Mouse (Mus musculus): Measurements from ENCODE around the gene Cebpzos. TPM values are rescaled to one million over a fixed set of nuclear protein-coding genes. Genes with fewer than 3 reads are reported as not detected.

The Cebpzos gene
- polyA plus RNA-seq, 1 experiment from 2014 or later, result 82.6 TPM

DNA sequence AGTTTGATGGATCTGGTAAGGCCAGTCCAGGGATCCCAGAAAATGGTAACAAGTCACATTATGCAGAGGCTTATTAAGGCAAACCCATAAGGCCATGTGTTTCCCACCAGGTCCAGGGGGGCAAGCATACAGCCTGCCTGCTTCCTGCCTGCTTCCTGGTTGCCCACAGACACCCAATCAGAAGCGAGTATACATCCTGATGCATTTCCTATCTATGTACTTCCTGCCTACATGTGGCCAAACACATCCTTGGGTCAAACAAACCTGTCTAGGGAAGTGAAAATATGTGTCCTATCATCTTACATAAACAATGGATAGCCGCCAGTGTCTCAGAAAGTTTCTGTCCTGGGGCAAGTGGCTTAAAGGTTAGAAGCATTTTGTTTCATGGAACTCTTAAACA is 13.1 kb upstream of the Cebpzos start:
- Histone ChIP-seq H3K4me1 (no peaks in the 10 kb centered on the region), H3K4me2 (no peak overlapping the region), H3K4me3 (no peak overlapping the region), H3K9me3 (no peaks in the 10 kb centered on the region), H3K27ac (no peak overlapping the region), H3K9ac (no peak overlapping the region), H3K36me3 (no peaks in the 10 kb centered on the region), H3K27me3 (no peaks in the 10 kb centered on the region)
- ATAC-seq (ENCODE audit: borderline replicate concordance, extremely low read depth, low FRiP score, low TSS enrichment), result no peak
- WGBS, result 39% methylated on average over 2 of the region's 2 CpGs

DNA sequence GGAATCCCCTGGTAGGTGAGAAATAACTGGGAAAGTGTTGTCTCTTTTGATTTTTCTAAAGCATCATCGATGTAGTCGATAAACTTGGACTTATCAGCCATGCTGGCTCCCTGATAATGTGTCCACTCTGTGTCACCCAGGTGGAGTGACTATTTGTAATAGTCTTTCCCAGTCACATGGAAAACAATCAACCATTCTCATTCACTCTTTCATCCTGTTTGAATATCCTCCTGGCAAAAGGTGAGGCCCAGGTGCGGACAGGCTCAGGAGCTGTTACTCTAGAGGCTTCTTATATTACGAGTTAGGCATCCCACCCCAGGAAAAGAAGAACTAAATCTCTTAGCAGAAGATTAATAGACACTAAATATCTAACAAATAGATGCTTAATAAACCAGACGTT is 9.4 kb upstream of the Cebpzos start, which contains the start of gene Sult6b1:
Gene Sult6b1 (minus strand): TSS at position 101 of the 400 bp plus-strand sequence.
- ATAC-seq (ENCODE audit: borderline replicate concordance, extremely low read depth, low FRiP score, low TSS enrichment), result no peak
- no peak within 1 kb of the TSS for H3K4me2 ChIP-seq
- H3K27ac ChIP-seq, result no peak within 1 kb of the TSS
- no peak within 1 kb of the TSS for H3K4me3 ChIP-seq
- no peak within 1 kb of the TSS for H3K9ac ChIP-seq
- WGBS, result 76% methylated on average over 5 of the region's 5 CpGs
- no peaks in the 10 kb centered on the region for H3K27me3 ChIP-seq
- H3K36me3 ChIP-seq, result no peaks in the 10 kb centered on the region
- no peaks in the 10 kb centered on the region for H3K4me1 ChIP-seq
- H3K9me3 ChIP-seq, result no peaks in the 10 kb centered on the region

DNA sequence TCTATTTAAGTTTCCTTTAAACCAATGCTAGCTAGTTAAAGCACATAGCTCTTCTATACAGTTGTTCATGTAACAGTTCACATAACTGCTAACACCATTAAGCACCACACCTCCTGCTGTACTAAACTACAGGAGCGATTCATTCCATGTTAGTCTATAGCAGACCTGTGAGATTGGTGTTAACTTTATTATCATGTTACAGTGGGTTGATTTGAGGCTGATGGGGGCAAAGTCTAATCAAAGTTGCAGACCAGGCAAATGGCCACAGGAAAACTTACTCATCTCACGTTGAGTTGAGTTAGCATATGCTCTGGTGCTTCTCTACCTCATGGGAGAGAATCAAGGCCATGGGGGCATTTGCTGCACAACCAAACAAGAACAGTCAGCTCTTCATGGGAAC is 6.9 kb upstream of the Cebpzos start:
- Histone ChIP-seq H3K4me3 (no peak overlapping the region), H3K36me3 (no peaks in the 10 kb centered on the region), H3K9me3 (no peaks in the 10 kb centered on the region), H3K4me2 (no peak overlapping the region), H3K27me3 (no peaks in the 10 kb centered on the region), H3K4me1 (no peaks in the 10 kb centered on the region), H3K27ac (no peak overlapping the region), H3K9ac (no peak overlapping the region)
- WGBS, result 86% methylated on average over 2 of the region's 2 CpGs
- no peak for ATAC-seq (ENCODE audit: borderline replicate concordance, extremely low read depth, low FRiP score, low TSS enrichment)

DNA sequence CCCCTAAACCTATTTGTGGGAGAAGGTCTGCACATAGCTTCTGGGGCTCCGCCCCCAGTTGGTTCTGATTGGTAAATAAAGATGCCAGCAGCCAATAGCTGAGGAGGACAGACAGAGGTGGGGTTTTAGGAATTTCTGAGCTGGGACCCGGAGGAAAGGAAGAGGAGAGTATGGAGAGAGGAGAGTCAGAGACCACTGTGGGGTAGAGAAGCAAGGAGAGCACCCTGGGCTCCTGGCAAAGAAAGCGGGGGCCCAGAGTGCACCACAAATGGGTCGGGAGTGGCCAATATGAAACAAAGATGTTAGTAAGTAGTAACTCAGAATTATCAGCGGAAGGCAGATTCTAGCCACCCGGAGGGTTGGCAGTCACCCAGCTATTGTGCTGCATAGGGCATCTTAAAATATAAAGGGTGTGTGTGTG is 3.4 kb upstream of the Cebpzos start:
- peak overlapping the region; percentile 27; the same call in 1 of the 2 replicates for H3K9ac ChIP-seq
- H3K27ac ChIP-seq, result peak overlapping the region; percentile 36; the same call in 1 of the 2 replicates
- 27% methylated on average over 6 of the region's 6 CpGs for WGBS

DNA sequence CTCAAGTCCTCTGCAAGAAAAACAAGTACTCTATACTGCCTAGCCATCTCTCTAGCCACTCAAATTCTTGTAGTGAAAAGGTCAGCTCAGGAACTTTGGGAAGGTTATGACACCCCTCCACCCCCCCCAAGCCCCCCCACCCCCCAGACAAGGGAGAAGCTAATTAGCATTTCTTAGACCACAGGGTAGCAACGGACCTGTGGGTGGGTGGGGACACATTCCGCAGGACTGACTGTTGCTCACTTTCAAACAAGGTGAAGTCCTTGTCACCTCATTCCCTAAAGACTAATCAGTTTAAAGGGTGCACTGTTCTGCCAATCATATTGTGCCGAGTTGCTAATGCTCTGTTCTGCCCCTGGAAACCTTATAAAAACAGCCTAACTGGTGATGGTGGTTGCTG is 2.4 kb upstream of the Cebpzos start:
- no peak for ATAC-seq (ENCODE audit: borderline replicate concordance, extremely low read depth, low FRiP score, low TSS enrichment)
- H3K36me3 ChIP-seq, result peaks cover 6% of the 10 kb centered on the region
- no peak overlapping the region for H3K4me3 ChIP-seq
- H3K4me2 ChIP-seq, result no peak overlapping the region
- no peak overlapping the region for H3K27ac ChIP-seq
- no peak overlapping the region for H3K9ac ChIP-seq
- WGBS, result 55% methylated on average over 3 of the region's 3 CpGs
- H3K9me3 ChIP-seq, result no peaks in the 10 kb centered on the region
- H3K27me3 ChIP-seq, result no peaks in the 10 kb centered on the region
- H3K4me1 ChIP-seq, result peaks cover 17% of the 10 kb centered on the region

More for the DNA sequence above, 3.4 kb upstream of the Cebpzos start:
- H3K27me3 ChIP-seq, result no peaks in the 10 kb centered on the region
- ATAC-seq (ENCODE audit: borderline replicate concordance, extremely low read depth, low FRiP score, low TSS enrichment), result peak; percentile 47; the same call in 1 of the 2 replicates
- H3K9me3 ChIP-seq, result no peaks in the 10 kb centered on the region
- no peaks in the 10 kb centered on the region for H3K36me3 ChIP-seq
- peaks cover 15% of the 10 kb centered on the region for H3K4me1 ChIP-seq
- H3K4me2 ChIP-seq, result peak overlapping the region; percentile 57
- H3K4me3 ChIP-seq, result peak overlapping the region; percentile 43

DNA sequence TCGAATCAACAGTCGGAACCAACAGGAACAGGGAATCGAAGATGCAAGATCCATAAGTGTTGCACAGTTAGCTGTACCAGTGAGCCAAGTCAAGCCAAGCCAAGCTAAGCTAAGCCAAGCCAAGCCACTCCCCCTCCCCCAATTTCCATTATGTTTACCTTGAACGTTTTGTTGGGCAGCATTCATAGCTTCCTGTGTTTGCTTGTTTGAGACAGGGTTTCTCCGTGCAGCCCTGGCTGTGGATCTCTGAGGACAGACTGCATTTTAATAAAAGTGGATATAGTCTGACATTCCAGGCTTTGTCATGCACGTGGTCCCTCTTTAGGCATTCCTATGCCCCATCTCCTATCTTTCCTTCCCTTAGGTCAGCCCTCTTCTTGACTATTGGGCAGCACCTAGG is 528 bp upstream of the Cebpzos start:
- H3K9ac ChIP-seq, result peak overlapping the region; percentile 74
- 46% methylated on average over 6 of the region's 6 CpGs for WGBS
- peak; percentile 27 for ATAC-seq (ENCODE audit: borderline replicate concordance, extremely low read depth, low FRiP score, low TSS enrichment)
- no peaks in the 10 kb centered on the region for H3K9me3 ChIP-seq
- peak overlapping the region; percentile 66 for H3K4me2 ChIP-seq
- peaks cover 20% of the 10 kb centered on the region for H3K36me3 ChIP-seq
- H3K4me1 ChIP-seq, result peaks cover 17% of the 10 kb centered on the region
- peak overlapping the region; percentile 62 for H3K4me3 ChIP-seq
- no peaks in the 10 kb centered on the region for H3K27me3 ChIP-seq
- H3K27ac ChIP-seq, result peak overlapping the region; percentile 89

DNA sequence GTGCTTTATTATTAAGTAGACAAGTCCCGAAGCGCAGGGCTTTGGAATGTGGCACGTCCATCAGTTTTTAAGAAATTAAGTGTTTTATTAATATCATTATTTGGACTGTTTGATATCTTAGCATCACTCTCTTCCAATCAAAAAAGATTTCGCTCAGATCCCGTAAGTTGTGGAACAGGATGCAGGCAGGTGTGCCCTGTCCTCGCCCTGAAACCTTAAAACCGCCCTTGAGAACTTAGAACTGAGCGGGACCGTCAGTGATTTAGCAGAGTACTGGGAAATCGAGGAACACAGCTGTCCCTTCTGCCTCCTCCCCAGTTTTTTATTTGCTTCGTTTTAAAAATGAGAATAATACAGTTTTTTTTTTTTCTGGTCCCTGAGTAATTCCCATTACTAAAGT is 599 bp downstream of the Cebpzos start:
- no peak for ATAC-seq (ENCODE audit: borderline replicate concordance, extremely low read depth, low FRiP score, low TSS enrichment)

DNA sequence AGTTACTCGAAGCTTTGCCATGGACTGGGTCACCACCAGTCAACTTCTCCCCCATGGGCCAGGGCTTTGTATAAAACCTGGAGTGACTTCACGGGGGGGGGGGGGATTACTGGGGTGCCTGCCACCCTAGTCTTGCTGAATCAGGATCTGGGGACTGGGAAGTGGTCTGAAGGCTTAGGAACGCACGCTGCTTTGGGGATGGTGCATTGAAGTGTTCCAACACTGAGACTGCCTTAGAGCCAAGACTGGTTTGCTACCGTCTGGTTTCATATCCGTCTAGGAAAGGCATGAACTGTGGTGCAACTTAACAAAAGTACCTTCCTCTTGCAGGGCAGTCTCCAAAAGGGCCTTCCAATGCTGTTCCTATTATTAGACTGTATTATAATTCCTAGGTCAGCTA is 1.4 kb downstream of the Cebpzos start:
- no peak overlapping the region for H3K9ac ChIP-seq
- no peaks in the 10 kb centered on the region for H3K9me3 ChIP-seq
- WGBS, result 41% methylated on average over 6 of the region's 6 CpGs
- peak overlapping the region; percentile 62 for H3K4me3 ChIP-seq
- no peaks in the 10 kb centered on the region for H3K27me3 ChIP-seq
- H3K4me1 ChIP-seq, result peaks cover 17% of the 10 kb centered on the region
- peaks cover 37% of the 10 kb centered on the region for H3K36me3 ChIP-seq
- ATAC-seq (ENCODE audit: borderline replicate concordance, extremely low read depth, low FRiP score, low TSS enrichment), result no peak
- H3K4me2 ChIP-seq, result peak overlapping the region; percentile 66
- no peak overlapping the region for H3K27ac ChIP-seq

More for the DNA sequence above, 599 bp downstream of the Cebpzos start:
- Histone ChIP-seq H3K4me3 (peak overlapping the region; percentile 62), H3K9me3 (no peaks in the 10 kb centered on the region), H3K9ac (peak overlapping the region; percentile 74), H3K4me1 (peaks cover 17% of the 10 kb centered on the region), H3K36me3 (peaks cover 30% of the 10 kb centered on the region), H3K4me2 (peak overlapping the region; percentile 66), H3K27me3 (no peaks in the 10 kb centered on the region), H3K27ac (peak overlapping the region; percentile 89)
- WGBS, result under 1% methylated on average over 11 of the region's 11 CpGs

DNA sequence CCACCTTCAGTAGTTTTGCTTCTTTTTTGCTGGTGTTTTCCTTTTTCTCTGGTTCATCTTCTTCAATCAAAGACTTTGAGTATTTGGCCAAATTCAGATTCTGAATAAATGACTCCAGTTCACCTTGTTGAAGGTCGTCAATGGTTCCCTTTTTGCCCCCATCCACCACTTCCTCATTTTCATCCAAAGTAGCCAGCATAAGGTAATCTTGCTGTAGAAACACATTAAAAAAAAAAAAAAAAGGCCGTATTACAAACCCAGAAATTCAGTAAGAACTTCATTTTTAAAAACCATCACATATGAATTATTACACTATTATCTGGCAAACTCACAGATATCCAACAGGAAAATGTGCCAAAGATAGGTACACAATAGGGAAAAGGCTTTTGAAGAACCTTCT is 19.6 kb downstream of the Cebpzos start:
- Histone ChIP-seq H3K4me1 (peaks cover 24% of the 10 kb centered on the region), H3K4me2 (peak overlapping the region; percentile 75), H3K27ac (no peak overlapping the region), H3K27me3 (no peaks in the 10 kb centered on the region), H3K36me3 (peaks cover 43% of the 10 kb centered on the region), H3K9me3 (no peaks in the 10 kb centered on the region), H3K4me3 (peak overlapping the region; percentile 72), H3K9ac (peak overlapping the region; percentile 75)
- 81% methylated on average over 2 of the region's 2 CpGs for WGBS
- no peak for ATAC-seq (ENCODE audit: borderline replicate concordance, extremely low read depth, low FRiP score, low TSS enrichment)

DNA sequence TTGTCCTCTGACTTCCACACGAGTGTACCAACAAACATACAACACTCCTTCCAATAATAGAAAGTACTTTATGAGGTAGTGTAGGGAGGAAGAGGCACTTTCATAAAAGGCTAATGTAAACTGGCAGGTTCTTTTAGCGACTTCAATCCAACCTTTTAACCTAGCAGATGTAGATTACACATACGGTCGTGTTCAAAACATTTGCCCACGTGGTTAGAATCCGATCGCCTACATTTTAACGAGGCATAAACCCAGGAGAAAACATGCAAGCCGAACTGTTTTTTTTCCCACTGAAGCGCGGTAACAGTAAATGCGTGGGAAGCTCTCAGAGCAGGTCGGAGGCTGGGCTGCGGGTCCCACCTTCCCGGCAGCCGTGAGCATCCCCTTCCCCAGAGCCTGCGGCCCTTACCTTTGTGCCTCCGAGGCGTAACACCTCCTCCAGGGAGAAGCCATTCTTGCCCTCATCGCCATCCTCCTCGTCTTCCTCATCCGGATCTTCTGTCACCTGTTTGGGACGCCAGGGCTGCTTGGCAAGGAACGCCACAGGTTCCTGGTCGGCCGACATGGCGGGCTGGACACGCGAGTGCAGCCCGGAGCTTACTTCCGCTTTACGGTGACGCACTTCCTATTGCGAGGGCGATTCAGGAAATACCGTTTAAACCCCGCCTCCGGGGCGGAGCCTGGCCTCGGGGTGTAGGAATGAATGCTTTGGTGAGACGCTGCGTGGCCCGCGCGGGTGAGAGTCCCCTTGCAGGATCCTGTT is 20.3 kb downstream of the Cebpzos start, which contains the start of the genes Cebpz and Ndufaf7:
Gene Cebpz (minus strand): TSS at position 601 of the 763 bp plus-strand sequence.
Gene Ndufaf7 (plus strand): TSS at position 671 of the 763 bp plus-strand sequence.
- H3K4me2 ChIP-seq, result peak within 1 kb of the TSS; percentile 75
- H3K4me1 ChIP-seq, result peaks cover 24% of the 10 kb centered on the region
- peak within 1 kb of the TSS; percentile 72 for H3K4me3 ChIP-seq
- no peak within 1 kb of the TSS for H3K27ac ChIP-seq
- no peaks in the 10 kb centered on the region for H3K27me3 ChIP-seq
- peak within 1 kb of the TSS; percentile 75 for H3K9ac ChIP-seq
- under 1% methylated on average over 45 of the region's 45 CpGs for WGBS
- ATAC-seq (ENCODE audit: borderline replicate concordance, extremely low read depth, low FRiP score, low TSS enrichment), result peak; percentile 98; the same call in 1 of the 2 replicates
- peaks cover 39% of the 10 kb centered on the region for H3K36me3 ChIP-seq
- H3K9me3 ChIP-seq, result no peaks in the 10 kb centered on the region

DNA sequence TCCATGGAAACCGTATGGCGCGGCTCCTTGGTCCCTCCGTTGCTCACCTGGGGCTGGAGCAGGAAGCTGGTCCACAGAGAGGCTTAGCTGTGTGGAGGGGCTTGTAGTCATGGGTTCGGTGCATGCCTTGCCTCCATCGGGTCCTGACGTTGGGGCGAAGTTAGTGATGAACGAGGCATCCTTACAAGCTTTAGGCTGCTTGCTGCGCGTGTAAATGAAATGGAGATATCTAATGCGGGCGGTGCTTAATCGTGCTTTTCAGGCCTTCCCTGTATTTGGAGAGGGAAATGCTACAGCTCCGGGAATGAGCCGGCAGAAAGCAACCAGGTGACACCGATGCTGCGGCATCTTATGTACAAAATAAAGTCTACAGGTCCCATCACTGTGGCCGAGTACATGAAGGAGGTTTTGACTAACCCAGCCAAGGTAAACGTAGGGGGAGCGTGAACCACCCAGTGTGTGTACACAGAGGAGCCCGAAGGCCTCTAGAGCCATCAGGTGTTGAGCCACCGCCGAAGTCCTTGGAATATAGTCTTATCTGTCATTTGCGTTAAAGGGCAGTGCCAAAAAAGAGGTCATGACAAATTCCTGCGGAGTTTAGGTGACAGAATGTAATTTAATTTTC is 21.0 kb downstream of the Cebpzos start:
- no peak overlapping the region for H3K27ac ChIP-seq
- H3K27me3 ChIP-seq, result no peaks in the 10 kb centered on the region
- 5% methylated on average over 26 of the region's 26 CpGs for WGBS
- H3K9me3 ChIP-seq, result no peaks in the 10 kb centered on the region
- peak overlapping the region; percentile 75 for H3K9ac ChIP-seq
- peak overlapping the region; percentile 75 for H3K4me2 ChIP-seq
- ATAC-seq (ENCODE audit: borderline replicate concordance, extremely low read depth, low FRiP score, low TSS enrichment), result no peak; the same call in 1 of the 2 replicates
- peaks cover 24% of the 10 kb centered on the region for H3K4me1 ChIP-seq
- peak overlapping the region; percentile 72 for H3K4me3 ChIP-seq
- peaks cover 40% of the 10 kb centered on the region for H3K36me3 ChIP-seq

DNA sequence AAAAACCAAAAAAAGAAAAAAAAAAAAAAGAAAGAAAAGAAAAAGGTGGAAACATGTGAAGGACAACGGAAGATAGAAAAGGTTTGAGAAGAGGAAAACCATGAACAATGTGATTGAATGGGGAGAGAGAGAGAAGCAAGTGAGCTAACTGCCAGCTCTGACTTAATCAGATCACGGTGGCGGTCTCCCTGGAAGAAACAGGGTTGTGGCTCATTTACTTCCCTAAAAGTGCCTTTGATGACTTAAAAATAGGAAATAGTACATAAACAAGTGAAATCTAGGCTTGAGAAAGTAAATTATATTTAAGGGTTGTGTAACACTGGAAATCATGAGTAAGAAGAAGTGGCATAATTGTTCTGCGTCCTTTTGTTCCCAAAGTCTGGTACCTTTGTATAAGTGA is 22.6 kb downstream of the Cebpzos start:
- 88% methylated on average over 4 of the region's 4 CpGs for WGBS
- H3K9me3 ChIP-seq, result no peaks in the 10 kb centered on the region
- H3K36me3 ChIP-seq, result peaks cover 37% of the 10 kb centered on the region
- no peak overlapping the region for H3K4me2 ChIP-seq
- no peak overlapping the region for H3K9ac ChIP-seq
- peaks cover 18% of the 10 kb centered on the region for H3K4me1 ChIP-seq
- no peak for ATAC-seq (ENCODE audit: borderline replicate concordance, extremely low read depth, low FRiP score, low TSS enrichment)
- no peak overlapping the region for H3K4me3 ChIP-seq
- no peak overlapping the region for H3K27ac ChIP-seq
- H3K27me3 ChIP-seq, result no peaks in the 10 kb centered on the region
